Mouse (Mus musculus): ENCODE results near the gene Tma7.

- no peak for TF ChIP-seq GATA1 (IDR thresholded peaks at IDR 0.05; ENCODE audit: borderline replicate concordance, low read length)
- TF ChIP-seq FLI1 (IDR thresholded peaks at IDR 0.05; ENCODE audit: low read length) = no peak
Measured at GRCm38 (mm10) chr9:109050674-109050997, 31.8 kb downstream of the Tma7 start.
